Mouse (Mus musculus) cerebellum, adult 2 months (tissue): ENCODE data around the gene Map3k12. TPM values are rescaled to one million over a fixed set of nuclear protein-coding genes. Genes with fewer than 3 reads are reported as not detected.

Experiments
- DNase-seq, 2 experiments: peaks; one replicate each; pipeline ENCODE4 v3.0.0; 2021
- H3K27ac ChIP-seq: fragments of 200-500 bp; 2 replicates; pipeline ENCODE4 v1.5.1; 2012; ENCODE audit warnings: low read length, control low read depth, inconsistent platforms; ENCODE audit not compliant: insufficient read depth
- H3K27me3 ChIP-seq: fragments of 200-500 bp; 2 replicates; pipeline ENCODE4 v1.6.1; 2012; ENCODE audit warnings: inconsistent platforms, mild to moderate bottlenecking, low read length, moderate library complexity; ENCODE audit not compliant: control insufficient read depth, insufficient read depth
- H3K4me1 ChIP-seq: fragments of 200-500 bp; 2 replicates; pipeline ENCODE4 v1.6.1; 2011; ENCODE audit warnings: low read length; ENCODE audit not compliant: control insufficient read depth, insufficient read depth
- H3K4me3 ChIP-seq: fragments of 200-500 bp; replicated peaks from 2 replicates; pipeline ENCODE3; 2011; ENCODE audit warnings: mild to moderate bottlenecking, low read depth, low read length, control low read depth; ENCODE audit not compliant: insufficient read depth
- CTCF ChIP-seq: fragments of 200-500 bp; IDR thresholded peaks from 2 replicates; pipeline ENCODE4 v1.5.1; 2011; ENCODE audit warnings: low read depth, mild to moderate bottlenecking, control low read depth, low read length, moderate library complexity, borderline replicate concordance; ENCODE audit not compliant: insufficient read depth
- POLR2A ChIP-seq: fragments of 200-500 bp; IDR thresholded peaks from 2 replicates; pipeline ENCODE4 v1.6.1; 2011; ENCODE audit warnings: low read length, control low read depth, borderline replicate concordance; ENCODE audit not compliant: insufficient read depth
- WGBS: fragments of 180-500 bp; shearing (Covaris S2); methylation state at CpG from one replicate; pipeline ENCODE4 v1.1.7; 2018; 5-methylcytosine and 5-hydroxymethylcytosine counted together
- polyA plus RNA-seq: library from polyadenylated mRNA; depleted of rRNA; stranded (reverse); fragments of >200 nt; gene quantifications from 2 replicates; pipeline ENCODE4 v1.2.3, GENCODE M21; 2012

Gene Map3k12
- polyA plus RNA-seq, 1 experiment = 130 TPM

DNA sequence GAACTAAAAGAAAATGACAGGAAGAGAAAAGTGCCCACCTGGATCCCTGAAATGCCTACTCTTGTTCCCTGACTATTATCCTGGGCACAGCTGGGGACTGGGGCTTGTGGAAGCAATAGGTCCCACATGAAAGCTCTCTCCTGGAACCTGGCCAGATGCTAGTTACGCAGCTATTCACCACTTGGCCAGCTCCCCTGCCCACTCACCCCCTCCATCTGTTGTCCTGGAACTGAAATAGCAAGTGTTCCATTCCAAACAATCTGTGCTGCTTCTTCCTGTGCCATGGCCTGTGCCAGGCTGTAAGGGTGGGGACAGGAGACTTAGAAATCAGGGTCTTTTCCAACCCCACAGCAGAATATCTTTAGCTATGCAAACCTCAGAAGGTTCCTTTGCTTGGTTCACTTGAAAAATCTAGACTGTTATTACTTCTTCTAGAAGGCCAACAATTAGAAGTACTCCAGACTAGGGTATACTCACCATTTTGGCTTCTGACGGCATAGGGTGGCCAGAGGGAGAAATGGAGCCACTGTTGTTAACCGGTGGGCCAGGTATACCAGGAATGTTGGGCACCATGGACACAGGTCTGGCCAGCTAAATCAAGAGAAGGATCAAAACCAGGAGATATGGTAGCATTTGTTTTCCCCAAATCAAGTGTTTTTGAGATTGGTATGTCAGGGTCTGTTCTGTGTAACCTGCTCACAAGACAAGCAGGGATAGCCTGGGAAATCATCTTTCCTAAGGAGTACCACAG, 30.0 kb upstream of the Map3k12 start:
- TF ChIP-seq CTCF (no peak), POLR2A (peak; percentile 18; the same call in 1 of the 2 replicates)
- DNase-seq = peak; percentile 96 to 100
- 5% methylated on average over 3 of the region's 3 CpGs for WGBS
- H3K27ac ChIP-seq = peak overlapping the region; percentile 98
- peaks cover 29% of the 10 kb centered on the region for H3K4me1 ChIP-seq
- no peaks in the 10 kb centered on the region for H3K27me3 ChIP-seq
- no peak overlapping the region for H3K4me3 ChIP-seq

DNA sequence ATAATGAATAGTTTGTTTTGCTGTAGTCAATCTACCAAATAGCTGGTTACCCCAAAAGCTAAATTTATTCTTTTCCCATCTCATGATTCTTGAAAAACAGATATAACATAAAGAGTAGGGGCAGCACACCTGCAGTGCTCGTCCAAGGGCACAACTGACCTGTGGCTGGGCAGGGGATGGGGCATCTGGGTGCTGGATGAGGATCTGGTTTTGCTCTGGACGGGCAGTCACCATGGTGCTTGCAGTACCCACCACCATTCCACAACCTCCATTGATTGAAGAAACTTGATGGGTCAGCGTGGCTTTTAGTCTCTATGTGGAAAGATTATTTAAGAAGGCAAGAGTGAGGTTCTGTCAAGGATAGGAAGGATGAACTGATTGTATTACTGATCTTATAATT, 29.4 kb upstream of the Map3k12 start:
- Histone ChIP-seq H3K4me3 (no peak overlapping the region), H3K27ac (peak overlapping the region; percentile 98), H3K4me1 (peaks cover 29% of the 10 kb centered on the region), H3K27me3 (no peaks in the 10 kb centered on the region)
- TF ChIP-seq POLR2A = no peak
- no peak for TF ChIP-seq CTCF
- DNase-seq = peak in 1 of 2 experiments; percentile 62
- 32% methylated on average over 3 of the region's 3 CpGs for whole genome bisulfite sequencing

DNA sequence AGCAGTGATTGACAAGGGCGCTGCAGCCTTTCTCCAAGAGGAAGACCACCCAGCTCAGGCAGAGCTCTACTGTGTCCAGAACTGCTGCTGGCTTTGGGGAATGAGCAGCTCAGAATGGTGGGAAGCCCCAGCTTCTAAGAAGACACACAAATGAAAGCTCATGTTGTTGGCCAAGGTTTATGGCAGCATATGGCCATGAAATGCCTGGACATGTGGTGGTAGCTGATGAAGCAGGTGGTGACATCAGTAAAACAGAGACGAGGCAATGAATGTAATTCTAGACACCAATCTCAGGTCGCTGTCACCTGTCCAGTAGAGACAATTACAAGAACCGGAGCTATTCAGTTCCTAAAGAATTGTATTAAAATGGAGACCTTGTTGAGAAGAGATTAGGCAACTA, 27.9 kb upstream of the Map3k12 start:
- no peak overlapping the region for H3K4me3 ChIP-seq
- peak overlapping the region; percentile 62 for H3K27ac ChIP-seq
- peaks cover 29% of the 10 kb centered on the region for H3K4me1 ChIP-seq
- WGBS = 15% methylated on average over 4 of the region's 4 CpGs
- peak; percentile 95 to 98 for DNase-seq
- H3K27me3 ChIP-seq = no peaks in the 10 kb centered on the region
- TF ChIP-seq POLR2A (peak; percentile 46; the same call in 1 of the 2 replicates), CTCF (no peak)

DNA sequence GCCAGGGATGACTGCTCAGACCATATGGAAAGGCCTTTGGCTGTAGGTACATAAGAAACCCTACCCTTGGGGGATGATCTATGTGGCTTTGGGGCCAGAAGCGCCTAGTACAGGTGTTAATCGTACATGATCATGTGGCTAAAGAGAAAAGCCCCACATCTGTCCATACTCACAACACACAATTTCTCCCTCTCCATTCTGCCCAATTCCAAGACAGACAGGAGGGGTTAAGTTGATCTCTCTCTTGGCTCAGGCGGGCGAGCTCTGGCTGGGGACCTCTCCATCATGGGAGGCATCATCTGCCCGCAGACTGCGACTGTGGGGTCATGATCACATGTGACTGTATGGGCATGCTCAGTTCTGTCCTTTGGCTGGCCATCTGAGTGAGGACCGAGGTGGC, 17.1 kb upstream of the Map3k12 start:
- Histone ChIP-seq H3K27ac (peak overlapping the region; percentile 78), H3K4me1 (peaks cover 42% of the 10 kb centered on the region), H3K27me3 (no peaks in the 10 kb centered on the region), H3K4me3 (no peak overlapping the region)
- TF ChIP-seq POLR2A (no peak), CTCF (no peak)
- 63% methylated on average over 7 of the region's 7 CpGs for WGBS
- peak in 1 of 2 experiments; percentile 38 for DNase-seq

DNA sequence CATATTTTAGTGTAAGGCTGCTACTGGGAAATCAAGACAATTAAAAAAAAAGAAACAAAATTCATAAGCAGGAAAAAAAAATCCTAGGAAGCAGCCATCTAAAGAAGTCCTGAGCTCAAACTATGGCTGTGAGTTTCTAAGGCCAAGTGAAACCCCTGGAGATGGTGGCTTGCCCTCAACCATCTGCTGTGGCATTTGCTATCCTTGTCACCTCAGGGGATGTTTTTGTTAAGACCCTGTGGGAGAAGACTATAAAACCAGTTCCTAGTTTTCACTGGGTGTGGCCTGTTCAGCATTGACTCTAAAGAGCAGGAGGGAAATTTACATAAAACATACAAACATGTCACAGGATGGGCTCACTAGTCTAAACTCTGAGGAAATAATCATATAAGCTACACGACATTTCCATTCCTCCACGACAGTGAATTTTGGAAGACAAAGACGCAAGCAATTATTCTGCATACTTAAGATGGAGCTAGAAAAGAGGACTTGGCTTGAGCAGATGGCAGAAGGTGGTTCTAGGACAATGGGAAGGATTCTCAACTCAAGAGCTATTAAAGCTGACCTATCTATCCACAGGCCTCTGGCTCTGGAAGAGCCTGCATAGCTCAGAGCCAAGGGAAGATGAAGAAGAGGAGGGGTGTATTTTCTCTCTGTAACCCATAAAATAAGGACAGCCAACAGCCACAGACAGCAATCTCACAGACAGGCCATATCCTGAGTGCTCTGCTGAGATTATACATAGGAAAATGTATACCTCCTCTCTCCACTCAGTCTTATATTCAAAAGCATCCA, 15.4 kb upstream of the Map3k12 start:
- no peak overlapping the region for H3K4me3 ChIP-seq
- peaks cover 42% of the 10 kb centered on the region for H3K4me1 ChIP-seq
- H3K27me3 ChIP-seq = no peaks in the 10 kb centered on the region
- TF ChIP-seq CTCF (no peak), POLR2A (no peak; the same call in 1 of the 2 replicates)
- WGBS = 7% methylated on average over 3 of the region's 3 CpGs
- peak; percentile 31 to 86 for DNase-seq
- peak overlapping the region; percentile 99 for H3K27ac ChIP-seq

DNA sequence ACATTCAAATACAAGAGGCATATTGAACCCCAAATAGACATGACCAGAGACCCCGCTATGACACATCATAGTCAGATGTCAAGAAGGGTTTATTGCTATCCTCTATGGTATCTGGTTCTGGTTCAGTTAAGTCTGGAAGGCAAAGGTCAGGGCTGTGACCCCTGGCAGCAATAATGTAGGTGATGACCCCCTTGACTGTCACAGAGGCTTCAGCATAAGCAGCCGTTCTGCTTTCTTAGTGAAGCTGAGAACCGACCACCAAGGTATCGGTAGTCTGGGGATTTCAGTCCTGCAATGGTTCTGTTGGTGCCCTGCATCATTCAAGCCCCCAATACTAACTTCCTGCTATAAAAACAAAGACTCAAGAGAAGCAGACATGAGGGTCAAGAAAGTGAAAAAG, 14.7 kb upstream of the Map3k12 start:
- 80% methylated on average over 4 of the region's 4 CpGs for WGBS
- no peak overlapping the region for H3K4me3 ChIP-seq
- peak in 1 of 2 experiments; percentile 23 for DNase-seq

DNA sequence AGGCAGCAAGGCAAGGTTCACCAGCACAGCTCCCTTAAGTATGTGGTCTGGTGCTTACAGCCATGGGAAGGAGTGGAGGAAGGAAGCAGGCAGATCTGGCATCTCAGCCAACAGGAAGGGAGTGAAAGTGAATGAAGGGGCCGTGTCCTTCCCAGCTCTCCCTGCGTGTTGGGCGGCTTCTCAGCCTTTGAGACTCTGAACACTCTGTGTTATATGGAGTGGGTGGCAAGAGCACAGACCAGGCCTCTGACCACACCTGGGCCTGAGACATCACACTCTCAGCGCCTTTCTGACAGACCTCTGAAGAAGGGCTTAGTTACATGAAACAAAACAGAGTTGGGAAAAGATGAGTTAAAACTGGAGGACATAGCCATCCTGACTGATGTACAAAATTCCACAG, 13.7 kb upstream of the Map3k12 start:
- 83% methylated on average over 4 of the region's 4 CpGs for WGBS
- Histone ChIP-seq H3K27me3 (no peaks in the 10 kb centered on the region), H3K4me3 (no peak overlapping the region), H3K27ac (peak overlapping the region; percentile 94), H3K4me1 (peaks cover 42% of the 10 kb centered on the region)
- no peak for TF ChIP-seq CTCF
- no peak for TF ChIP-seq POLR2A
- peak in 1 of 2 experiments; percentile 25 for DNase-seq

More for the DNA sequence above, 14.7 kb upstream of the Map3k12 start:
- Histone ChIP-seq H3K27ac (peak overlapping the region; percentile 99), H3K27me3 (no peaks in the 10 kb centered on the region), H3K4me1 (peaks cover 42% of the 10 kb centered on the region)
- TF ChIP-seq CTCF (no peak), POLR2A (no peak)

DNA sequence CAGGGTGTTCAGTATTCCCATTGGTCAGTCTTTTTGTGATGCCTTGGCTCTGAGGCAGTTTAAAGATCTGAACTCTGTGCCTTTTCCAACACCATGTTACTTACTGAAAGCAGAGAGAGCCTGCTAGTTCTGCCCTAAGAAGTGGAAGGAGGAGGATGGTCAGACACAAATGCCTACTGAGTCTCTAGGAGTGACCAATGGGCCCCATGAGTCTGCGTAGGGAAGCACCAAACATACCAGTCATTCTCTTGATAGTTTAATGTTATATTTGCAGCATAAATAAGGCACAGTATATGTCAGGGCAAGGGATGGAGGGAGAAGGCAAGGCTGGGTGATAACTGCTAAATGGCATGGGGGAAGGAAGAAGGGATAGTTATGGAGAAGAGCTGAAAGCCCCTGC, 11.5 kb upstream of the Map3k12 start:
- H3K27ac ChIP-seq = no peak overlapping the region
- H3K27me3 ChIP-seq = no peaks in the 10 kb centered on the region

More for the DNA sequence above, 11.5 kb upstream of the Map3k12 start:
- WGBS = 100% methylated on average over 1 of the region's 1 CpGs
- TF ChIP-seq CTCF (no peak), POLR2A (no peak)
- no peak overlapping the region for H3K4me3 ChIP-seq
- H3K4me1 ChIP-seq = peaks cover 41% of the 10 kb centered on the region
- DNase-seq = peak in 1 of 2 experiments; percentile 8
